Mouse (Mus musculus): Measurements from ENCODE around the gene Ly6c1. TPM values are rescaled to one million over a fixed set of nuclear protein-coding genes. Genes with fewer than 3 reads are reported as not detected.
A peak's percentile ranks its signal among the peaks of the same experiment; 100 is the strongest.
"Not testable (repeated sequence)": the region's sequence is repeated elsewhere in the genome, so short reads cannot be mapped to it uniquely, and the experiment has no call there.

Gene Ly6c1
- 10 to 100 TPM; 54.3 to 65.1 TPM for total RNA-seq (2021)
- long read RNA-seq, experiment 1, transcript Ly6c1-201 (4 exons, 844 nt): major isoform, 23 of 42 reads
- long read RNA-seq, experiment 1, partial matches to known transcripts: 11 of 42 reads
- long read RNA-seq, experiment 1, other reads (novel, unspliced or antisense): 4 of 42 reads
- long read RNA-seq, experiment 2, transcript Ly6c1-201 (4 exons, 844 nt): major isoform, 11 of 18 reads
- long read RNA-seq, experiment 2, partial matches to known transcripts: 3 of 18 reads
- long read RNA-seq, experiment 2, other reads (novel, unspliced or antisense): 1 of 18 reads

- DNase-seq (ENCODE audit: low spot score in 2 of 2): not testable (repeated sequence)
Observed at GRCm38 (mm10) chr15:75048642-75049261, at the start of gene Ly6c1. Ly6c1 (minus strand) TSS chr15:75048830.

DNA sequence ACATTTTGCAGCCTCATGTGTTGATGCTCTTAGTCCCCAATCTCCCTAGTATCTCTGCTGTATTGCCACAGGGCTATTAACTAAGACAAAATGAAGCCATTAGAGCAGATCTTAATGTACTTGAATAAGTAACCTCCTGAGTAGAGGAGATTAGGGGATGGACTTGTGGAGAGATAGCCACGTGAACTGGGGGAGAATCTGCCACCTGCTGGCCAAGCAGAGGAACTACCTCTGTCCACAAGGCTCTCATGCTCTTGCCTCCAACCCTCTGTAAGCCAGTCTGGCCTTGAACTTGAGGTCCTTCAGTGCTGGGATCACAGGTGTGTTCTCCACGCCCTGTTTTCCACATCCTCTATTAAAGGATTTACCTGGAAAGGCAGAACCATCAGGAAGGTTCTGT, 39.4 kb upstream of the Ly6c1 start:
- not testable (repeated sequence) for DNase-seq (ENCODE audit: low spot score in 2 of 2)

- no peak for DNase-seq (ENCODE audit: low spot score in 2 of 2)
Observed at GRCm38 (mm10) chr15:75069965-75070364, 21.3 kb upstream of the Ly6c1 start.

GRCm38 (mm10) chr15:75062030-75062574, 13.5 kb upstream of the Ly6c1 start:
- peak; percentile 44 to 71 for DNase-seq (ENCODE audit: low spot score in 2 of 2)

DNA sequence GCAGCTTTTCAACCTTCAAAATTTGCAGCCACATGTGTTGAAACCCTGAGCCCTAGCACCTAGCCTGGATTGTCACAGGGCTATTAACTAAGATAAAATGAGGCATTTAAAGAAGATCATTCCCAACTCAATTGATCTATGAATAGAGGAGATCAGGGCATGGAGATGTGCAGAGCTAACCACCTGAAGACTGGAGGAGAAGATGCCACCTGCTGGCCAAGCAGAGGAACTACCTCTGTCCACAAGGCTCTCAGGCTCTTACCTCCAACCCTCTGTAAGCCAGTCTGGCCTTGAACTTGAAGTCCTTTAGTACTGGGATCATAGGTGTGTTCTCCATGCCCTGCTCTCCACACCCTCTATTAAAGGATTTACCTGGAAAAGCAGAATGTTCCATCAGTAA, 11.9 kb upstream of the Ly6c1 start:
- DNase-seq (ENCODE audit: low spot score in 2 of 2): peak; percentile 16 to 47

GRCm38 (mm10) chr15:75055985-75056384, 7.4 kb upstream of the Ly6c1 start:
- DNase-seq (ENCODE audit: low spot score in 2 of 2): no peak

- DNase-seq (ENCODE audit: low spot score in 2 of 2): not testable (repeated sequence)
Observed at GRCm38 (mm10) chr15:75055425-75055824, 6.8 kb upstream of the Ly6c1 start.

GRCm38 (mm10) chr15:75052414-75052813, 3.8 kb upstream of the Ly6c1 start:
- not testable (repeated sequence) for DNase-seq (ENCODE audit: low spot score in 2 of 2)

DNA sequence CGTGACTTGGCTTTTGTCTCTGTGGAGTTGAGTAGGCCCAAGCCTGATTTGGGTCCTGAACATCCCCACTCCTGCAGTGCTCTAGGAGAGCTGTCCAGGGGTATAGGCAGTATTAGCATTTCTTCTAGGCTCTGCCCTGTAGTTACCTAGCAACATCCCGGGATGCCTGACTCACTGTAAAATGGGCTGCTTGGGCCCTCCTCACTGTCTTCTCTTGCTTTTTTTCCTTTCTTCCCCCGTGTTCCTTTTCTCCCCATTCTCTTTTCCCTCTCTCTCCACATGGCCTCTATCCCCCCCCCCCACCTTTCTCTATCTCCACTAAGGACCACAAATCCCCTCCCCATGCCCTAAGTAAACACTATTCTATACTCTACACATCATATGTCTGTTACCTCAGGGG, 2.5 kb upstream of the Ly6c1 start:
- DNase-seq (ENCODE audit: low spot score in 2 of 2): not testable (repeated sequence)

- DNase-seq (ENCODE audit: low spot score in 2 of 2): not testable (repeated sequence)
Observed at GRCm38 (mm10) chr15:75050593-75050992, 2.0 kb upstream of the Ly6c1 start.

DNA sequence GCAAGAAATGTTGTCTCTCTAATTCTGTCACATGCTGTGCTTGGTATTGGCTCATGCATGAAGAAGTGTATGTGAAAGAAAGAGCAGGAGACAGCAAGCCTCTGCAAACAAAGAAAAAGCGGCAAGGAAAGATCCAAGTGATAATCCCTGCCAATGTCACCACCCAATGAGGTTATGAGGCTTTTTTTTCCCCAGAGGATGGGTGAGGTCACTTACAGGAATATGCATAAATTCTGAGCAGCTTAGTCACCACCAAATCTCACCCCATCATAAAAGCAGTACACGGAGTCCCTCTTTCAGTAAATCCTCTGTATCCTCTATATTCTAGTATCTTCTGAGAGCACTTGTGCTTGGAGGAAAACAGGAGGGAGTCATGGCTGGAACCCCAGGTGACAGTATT, 1.2 kb upstream of the Ly6c1 start:
- DNase-seq (ENCODE audit: low spot score in 2 of 2): not testable (repeated sequence)

- not testable (repeated sequence) for DNase-seq (ENCODE audit: low spot score in 2 of 2)
Observed at GRCm38 (mm10) chr15:75047970-75048320, 685 bp downstream of the Ly6c1 start.

- not testable (repeated sequence) for DNase-seq (ENCODE audit: low spot score in 2 of 2)
Observed at GRCm38 (mm10) chr15:75047313-75047969, 1.2 kb downstream of the Ly6c1 start.

- not testable (repeated sequence) for DNase-seq (ENCODE audit: low spot score in 2 of 2)
Observed at GRCm38 (mm10) chr15:75045501-75045900, 3.1 kb downstream of the Ly6c1 start.

DNA sequence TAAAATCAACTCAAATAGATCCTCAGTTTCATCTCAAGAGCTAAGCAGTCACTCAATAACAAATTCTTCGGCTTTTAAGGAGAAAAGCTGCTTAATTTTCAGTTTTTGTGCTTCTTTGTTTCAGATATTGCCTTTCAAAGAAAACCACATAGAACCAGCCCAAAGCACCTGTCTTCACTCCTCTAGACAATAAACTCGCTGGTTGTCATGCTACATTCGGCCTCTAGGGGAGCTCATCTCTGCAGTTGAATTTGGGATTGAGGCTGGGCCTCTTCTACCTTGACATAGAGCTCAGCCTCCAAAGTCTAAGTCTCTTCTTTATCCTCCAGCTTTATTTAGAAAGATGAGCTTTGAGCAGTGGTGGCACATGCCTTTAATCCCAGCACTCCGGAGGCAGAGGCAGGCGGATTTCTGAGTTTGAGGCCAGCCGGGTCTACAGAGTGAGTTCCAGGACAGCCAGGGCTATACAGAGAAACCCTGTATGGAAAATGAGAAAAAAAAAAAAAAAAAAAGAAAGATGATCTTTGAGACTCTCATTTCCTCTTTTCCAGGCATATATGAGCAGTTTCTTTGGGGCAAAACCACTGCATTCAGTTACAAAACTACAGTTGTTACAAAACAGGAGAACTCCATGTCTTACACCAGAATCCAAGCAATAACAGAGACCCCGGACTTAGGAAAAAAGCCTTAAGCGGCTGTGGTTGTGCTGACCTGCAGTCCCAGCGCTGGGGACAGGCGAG, 27.4 kb downstream of the Ly6c1 start:
- not testable (repeated sequence) for DNase-seq (ENCODE audit: low spot score in 2 of 2)

GRCm38 (mm10) chr15:75019446-75019845, 29.2 kb downstream of the Ly6c1 start:
- not testable (repeated sequence) for DNase-seq (ENCODE audit: low spot score in 2 of 2)

Other genes starting within 250 kb of the Ly6c1 start
- not detected for gene Gml2, start 229.8 kb downstream of the Ly6c1 start, total RNA-seq (2021)
- not detected for gene 2010109I03Rik, start 151.8 kb downstream of the Ly6c1 start, total RNA-seq (2021)
- under 1 TPM in 1 of 2 experiments, not detected in 1; 0.30 TPM for gene Ly6i, start 65.4 kb downstream of the Ly6c1 start, total RNA-seq (2021)
- gene Ly6a, start 50.8 kb downstream of the Ly6c1 start, total RNA-seq (2021): 10 to 100 TPM; 26.5 to 32.4 TPM
- 1 to 10 TPM; 1.9 to 2.3 TPM for gene Ly6c2, start 63.1 kb upstream of the Ly6c1 start, total RNA-seq (2021)
- not detected for gene Ly6g, start 106.4 kb upstream of the Ly6c1 start, total RNA-seq (2021)
- not detected for gene BC025446, start 167.5 kb upstream of the Ly6c1 start, total RNA-seq (2021)
- not detected for gene Ly6f, start 219.6 kb upstream of the Ly6c1 start, total RNA-seq (2021)

Measured in left cerebral cortex, adult 18-20 months (tissue).